Comparison of ENCODE assay signal across 15 mouse cellular contexts in the genomic region with DNA sequence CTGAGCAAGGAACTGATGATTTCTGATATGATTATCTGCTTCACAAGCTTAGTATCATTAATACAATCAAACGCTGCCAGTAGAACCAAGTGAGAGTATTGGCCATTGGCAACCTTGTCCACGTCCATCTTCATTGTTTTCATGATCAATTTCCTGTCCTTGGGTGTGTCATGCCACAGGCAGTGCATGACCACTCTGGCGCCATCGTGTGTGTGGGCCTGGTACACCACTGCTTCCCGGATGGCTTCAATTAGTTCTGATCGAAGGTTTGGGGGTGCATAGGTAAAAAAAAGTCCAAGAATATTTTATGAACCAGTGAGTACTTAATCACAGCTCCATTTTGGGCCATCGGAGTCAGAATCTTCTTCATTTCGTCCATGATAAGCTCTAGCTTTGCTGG.
A peak's percentile ranks its signal among the peaks of the same experiment; 100 is the strongest.
DNase-seq lines count a peak whose midpoint lies in the region; ATAC-seq and TF ChIP-seq lines count a peak whose summit lies in the region.
"Had no signal": no experiment of that assay in that cellular context is flagged by ENCODE, and none has a peak within 500 bp of the region (broad histone marks: within the 10 kb centered on the region; RNA-seq: fewer than 3 reads in every experiment).

No protein-coding gene starts in this region.

- WGBS in heart, adult 2 months = 59% methylated on average over 8 of the region's 8 CpGs
- 67% methylated on average over 8 of the region's 8 CpGs for WGBS in heart, embryonic 12.5 days
- 56% methylated on average over 8 of the region's 8 CpGs for WGBS in lung, postnatal 0 days
- 64% methylated on average over 8 of the region's 8 CpGs for WGBS in bone marrow, adult 2 months

- no peaks in the 10 kb centered on the region for H3K9me3 ChIP-seq in heart, embryonic 12.5 days (replicated peaks)
- no peaks in the 10 kb centered on the region for H3K9me3 ChIP-seq in lung, postnatal 0 days (ENCODE audit: low read length)
- H3K9me3 ChIP-seq: heart, embryonic 15.5 days; hindbrain, embryonic 15.5 days; liver, embryonic 13.5 days; neural tube, embryonic 12.5 days had no signal

- DNase-seq in heart, adult 2 months = no peak
- no peak for DNase-seq in lung, postnatal 0 days (ENCODE audit: low spot score)
- no peak for DNase-seq in lung, postnatal 36 days
- DNase-seq in thymus, postnatal 4 days = peak; percentile 22
- no peak for DNase-seq in cerebellum, adult 9-11 months
- DNase-seq: liver, embryonic 13.5 days; right cerebral cortex, postnatal 4 days had no signal

- no peak overlapping the region for H3K27ac ChIP-seq in heart, adult 2 months
- H3K27ac ChIP-seq in heart, embryonic 12.5 days (ENCODE audit: poor library complexity, severe bottlenecking) = no peak overlapping the region
- H3K27ac ChIP-seq in lung, postnatal 0 days (ENCODE audit: low read length) = no peak overlapping the region
- H3K27ac ChIP-seq in bone marrow, adult 2 months (ENCODE audit: control insufficient read depth, insufficient read depth, low read depth, low read length, poor library complexity) = no peak overlapping the region
- H3K27ac ChIP-seq: heart, embryonic 15.5 days; hindbrain, embryonic 15.5 days; left cerebral cortex, adult 2 months; liver, embryonic 13.5 days; neural tube, embryonic 12.5 days had no signal

- H3K27me3 ChIP-seq in heart, adult 2 months (ENCODE audit: control insufficient read depth, insufficient read depth, low read length) = no peaks in the 10 kb centered on the region
- no peaks in the 10 kb centered on the region for H3K27me3 ChIP-seq in heart, embryonic 12.5 days (replicated peaks)
- no peaks in the 10 kb centered on the region for H3K27me3 ChIP-seq in lung, postnatal 0 days (replicated peaks; ENCODE audit: insufficient read depth, low read length)
- H3K27me3 ChIP-seq: heart, embryonic 15.5 days; hindbrain, embryonic 15.5 days; liver, embryonic 13.5 days; neural tube, embryonic 12.5 days had no signal

- no peaks in the 10 kb centered on the region for H3K79me2 ChIP-seq in heart, adult 2 months (replicated peaks; ENCODE audit: control insufficient read depth, insufficient read depth, low read length)

- no peak for TF ChIP-seq POLR2A in heart, adult 2 months (IDR thresholded peaks at IDR 0.05; ENCODE audit: insufficient read depth, low read depth, low read length)
- TF ChIP-seq POLR2A in bone marrow, adult 2 months (IDR thresholded peaks at IDR 0.05; ENCODE audit: borderline replicate concordance, control insufficient read depth, low read depth, low read length) = no peak

- H3K4me3 ChIP-seq in heart, adult 2 months = no peak overlapping the region
- no peak overlapping the region for H3K4me3 ChIP-seq in heart, embryonic 12.5 days
- no peak overlapping the region for H3K4me3 ChIP-seq in lung, postnatal 0 days (ENCODE audit: low read depth, low read length)
- H3K4me3 ChIP-seq in bone marrow, adult 2 months (replicated peaks; ENCODE audit: control insufficient read depth, low read depth, low read length) = no peak overlapping the region
- H3K4me3 ChIP-seq: heart, embryonic 15.5 days; hindbrain, embryonic 15.5 days; left cerebral cortex, adult 2 months; liver, embryonic 13.5 days; neural tube, embryonic 12.5 days had no signal

- no peak for ATAC-seq in heart, embryonic 12.5 days (ENCODE audit: insufficient number of reproducible peaks, low FRiP score)
- no peak for ATAC-seq in lung, postnatal 0 days
- ATAC-seq: forebrain, embryonic 14.5 days; midbrain, embryonic 16.5 days had no signal

- no peaks in the 10 kb centered on the region for H3K4me1 ChIP-seq in heart, adult 2 months (ENCODE audit: control insufficient read depth, insufficient read depth, low read length)
- no peaks in the 10 kb centered on the region for H3K4me1 ChIP-seq in heart, embryonic 12.5 days (replicated peaks)
- no peaks in the 10 kb centered on the region for H3K4me1 ChIP-seq in lung, postnatal 0 days (ENCODE audit: insufficient read depth, low read depth, low read length)
- H3K4me1 ChIP-seq in bone marrow, adult 2 months (ENCODE audit: control insufficient read depth, insufficient read depth, low read length) = no peaks in the 10 kb centered on the region
- H3K4me1 ChIP-seq: heart, embryonic 15.5 days; hindbrain, embryonic 15.5 days; liver, embryonic 13.5 days; neural tube, embryonic 12.5 days had no signal

- intact Hi-C loops in heart, adult 2 months (cut with DNase I) = no loop called here

- H3K4me2 ChIP-seq in heart, embryonic 12.5 days = no peak overlapping the region
- no peak overlapping the region for H3K4me2 ChIP-seq in lung, postnatal 0 days (replicated peaks; ENCODE audit: low read depth, low read length)
- H3K4me2 ChIP-seq: heart, embryonic 15.5 days; hindbrain, embryonic 15.5 days; liver, embryonic 13.5 days; neural tube, embryonic 12.5 days had no signal

- no peaks in the 10 kb centered on the region for H3K36me3 ChIP-seq in heart, adult 2 months (ENCODE audit: control insufficient read depth, insufficient read depth, low read length)
- no peaks in the 10 kb centered on the region for H3K36me3 ChIP-seq in heart, embryonic 12.5 days
- no peaks in the 10 kb centered on the region for H3K36me3 ChIP-seq in lung, postnatal 0 days (ENCODE audit: insufficient read depth, low read length)
- H3K36me3 ChIP-seq: heart, embryonic 15.5 days; hindbrain, embryonic 15.5 days; liver, embryonic 13.5 days; neural tube, embryonic 12.5 days had no signal

- TF ChIP-seq EP300 in heart, adult 2 months (IDR thresholded peaks at IDR 0.05; ENCODE audit: insufficient read depth, low read depth, low read length) = no peak
- no peak for TF ChIP-seq EP300 in lung, postnatal 0 days (IDR thresholded peaks at IDR 0.05)

- H3K9ac ChIP-seq in heart, adult 2 months (ENCODE audit: low read depth, low read length) = no peak overlapping the region
- H3K9ac ChIP-seq in heart, embryonic 12.5 days = no peak overlapping the region
- H3K9ac ChIP-seq in lung, postnatal 0 days (replicated peaks; ENCODE audit: low read depth) = no peak overlapping the region
- H3K9ac ChIP-seq: heart, embryonic 15.5 days; hindbrain, embryonic 15.5 days; liver, embryonic 13.5 days; neural tube, embryonic 12.5 days had no signal

- peak; percentile 39 for TF ChIP-seq CTCF in heart, adult 2 months (IDR thresholded peaks at IDR 0.05)
- TF ChIP-seq CTCF in lung, postnatal 0 days (IDR thresholded peaks at IDR 0.05) = peak; percentile 30; the same call in 1 of the 2 replicates
- peak; percentile 34; the same call in 1 of the 2 replicates for TF ChIP-seq CTCF in bone marrow, adult 2 months (IDR thresholded peaks at IDR 0.05; ENCODE audit: control insufficient read depth, insufficient read depth, low read length)
